Comparison of ENCODE assay signal across 31 mouse cellular contexts in genomic region chr11:33151128-33151779, GRCm38 (mm10). TPM values are rescaled to one million over a fixed set of nuclear protein-coding genes. Genes with fewer than 3 reads are reported as not detected.
DNase-seq lines count a peak whose midpoint lies in the region; ATAC-seq and TF ChIP-seq lines count a peak whose summit lies in the region.
"Had no signal": no experiment of that assay in that cellular context is flagged by ENCODE, and none has a peak within 500 bp of the region (broad histone marks: within the 10 kb centered on the region; RNA-seq: fewer than 3 reads in every experiment).

No protein-coding gene starts in this region.

- peak; percentile 23 for DNase-seq in heart, adult 11 months
- DNase-seq in heart, postnatal 14 days: no peak
- DNase-seq in CH12.LX (ENCODE audit: extremely low read depth) (no peak), MEL (ENCODE audit: low read depth, low spot score) (peak; percentile 59)
- peak; percentile 28 for DNase-seq in limb, embryonic 10.5 days (ENCODE audit: low spot score)
- DNase-seq in embryo, embryonic 11 days: no peak
- DNase-seq in lung, adult 2 months: no peak
- no peak for DNase-seq in hindbrain, postnatal 0 days (ENCODE audit: low spot score)
- DNase-seq: adrenal gland, adult 2 months; adrenal gland, postnatal 14 days; cerebellum, adult 11-12 months; cerebellum, adult 8-10 months; cerebellum, postnatal 10 days; cerebellum, postnatal 36 days; gastrocnemius, postnatal 10 days; gastrocnemius, postnatal 36 days; heart, adult 18-20 months; heart, postnatal 10 days; heart, postnatal 4 days; kidney, adult 2 months had no signal

- TF ChIP-seq POLR2A in CH12.LX (IDR thresholded peaks at IDR 0.05; ENCODE audit: low read depth, low read length) (peak; percentile 11; the same call in 1 of the 2 replicates), MEL (IDR thresholded peaks at IDR 0.05; ENCODE audit: control insufficient read depth in 1 of 2, insufficient read depth in 1 of 2, low read depth in 1 of 2, low read length in 2 of 2, poor library complexity in 1 of 2) (peak in 1 of 2 experiments; percentile 81; a peak in 2 of 4 replicates)
- no peak for TF ChIP-seq POLR2A in lung, adult 2 months (IDR thresholded peaks at IDR 0.05; ENCODE audit: borderline replicate concordance, extremely low read depth, low read depth, low read length)

- H3K4me1 ChIP-seq in CH12.LX (ENCODE audit: control insufficient read depth in 1 of 2, insufficient read depth in 2 of 2) (peaks cover 8 to 36% of the 10 kb centered on the region in 2 experiments; a peak in 3 of 4 replicates), MEL (ENCODE audit: control insufficient read depth in 1 of 2, insufficient read depth in 2 of 2, low read length in 2 of 2) (peaks cover 2 to 7% of the 10 kb centered on the region in 2 experiments; a peak in 2 of 4 replicates)
- peaks cover 20% of the 10 kb centered on the region for H3K4me1 ChIP-seq in limb, embryonic 10.5 days
- H3K4me1 ChIP-seq in lung, adult 2 months (ENCODE audit: control insufficient read depth, insufficient read depth, low read length): peaks cover 4% of the 10 kb centered on the region
- H3K4me1 ChIP-seq in hindbrain, postnatal 0 days (ENCODE audit: insufficient read depth, low read length): no peaks in the 10 kb centered on the region

- TF ChIP-seq RAD21 in CH12.LX (IDR thresholded peaks at IDR 0.05; ENCODE audit: low read depth, low read length) (no peak), MEL (IDR thresholded peaks at IDR 0.05; ENCODE audit: low read depth, low read length) (no peak)

- H3K27ac ChIP-seq in CH12.LX (ENCODE audit: insufficient read depth, low read depth) (0 out of 2 replicates have a peak overlapping the region, but pooled peaks have one; percentile 13), MEL (ENCODE audit: control insufficient read depth, low read depth, low read length) (no peak overlapping the region)
- no peak overlapping the region for H3K27ac ChIP-seq in limb, embryonic 10.5 days
- H3K27ac ChIP-seq in hindbrain, postnatal 0 days: no peak overlapping the region
- H3K27ac ChIP-seq: embryonic facial prominence, embryonic 12.5 days; embryonic facial prominence, embryonic 15.5 days; forebrain, embryonic 15.5 days; heart, embryonic 15.5 days; hindbrain, embryonic 14.5 days had no signal

- no peak overlapping the region for H3K9ac ChIP-seq in CH12.LX (ENCODE audit: insufficient read depth, low read depth)
- H3K9ac ChIP-seq in MEL (ENCODE audit: control insufficient read depth, low read depth, low read length, poor library complexity, severe bottlenecking): no peak overlapping the region
- no peak overlapping the region for H3K9ac ChIP-seq in hindbrain, postnatal 0 days (replicated peaks; ENCODE audit: low read length)
- H3K9ac ChIP-seq: embryonic facial prominence, embryonic 12.5 days; embryonic facial prominence, embryonic 15.5 days; forebrain, embryonic 15.5 days; heart, embryonic 12.5 days; heart, embryonic 15.5 days; hindbrain, embryonic 14.5 days had no signal

- intact Hi-C loops in heart, postnatal 14 days (cut with DNase I): no loop called here

- no peak for ATAC-seq in hindbrain, postnatal 0 days
- ATAC-seq: CD4-positive, CD25-positive, alpha-beta regulatory T cell, adult 4 months; forebrain, embryonic 15.5 days; intestine, postnatal 0 days had no signal

- dilution Hi-C loops in CH12.LX (cut with MboI; ENCODE audit: extremely low pct_ligation_motif_present, extremely low pct_unique_long_range_greater_than_20kb, low sequenced_read_pairs): no loop called here

- WGBS in limb, embryonic 10.5 days: 74% methylated on average over 3 of the region's 3 CpGs
- 77% methylated on average over 3 of the region's 3 CpGs for WGBS in lung, adult 2 months
- WGBS in hindbrain, postnatal 0 days: 79% methylated on average over 3 of the region's 3 CpGs

- H3K9me3 ChIP-seq in CH12.LX (replicated peaks; ENCODE audit: low read length) (peaks cover 7% of the 10 kb centered on the region), MEL (replicated peaks; ENCODE audit: insufficient read depth, low read length) (no peaks in the 10 kb centered on the region)
- no peaks in the 10 kb centered on the region for H3K9me3 ChIP-seq in limb, embryonic 10.5 days (replicated peaks)
- no peaks in the 10 kb centered on the region for H3K9me3 ChIP-seq in hindbrain, postnatal 0 days (ENCODE audit: low read length)
- H3K9me3 ChIP-seq: embryonic facial prominence, embryonic 12.5 days; embryonic facial prominence, embryonic 15.5 days; forebrain, embryonic 15.5 days; heart, embryonic 12.5 days; heart, embryonic 15.5 days had no signal

- H3K4me3 ChIP-seq in CH12.LX (replicated peaks in 1 of 3; ENCODE audit: low read depth in 2 of 3, low read length in 2 of 3, poor library complexity in 1 of 3): no peak overlapping the region
- no peak overlapping the region for H3K4me3 ChIP-seq in MEL (ENCODE audit: control insufficient read depth in 1 of 2, insufficient read depth in 1 of 2, low read depth in 2 of 2, low read length in 2 of 2)
- no peak overlapping the region for H3K4me3 ChIP-seq in limb, embryonic 10.5 days
- H3K4me3 ChIP-seq in lung, adult 2 months (replicated peaks; ENCODE audit: extremely low read depth, low read depth, low read length): no peak overlapping the region
- H3K4me3 ChIP-seq in hindbrain, postnatal 0 days (ENCODE audit: low read length): no peak overlapping the region
- H3K4me3 ChIP-seq: embryonic facial prominence, embryonic 12.5 days; embryonic facial prominence, embryonic 15.5 days; forebrain, embryonic 15.5 days; heart, embryonic 12.5 days; heart, embryonic 15.5 days had no signal

- peaks cover 43 to 77% of the 10 kb centered on the region in 2 experiments for H3K36me3 ChIP-seq in CH12.LX (replicated peaks in 1 of 2; ENCODE audit: control insufficient read depth in 1 of 2, insufficient read depth in 1 of 2, low read length in 1 of 2)
- peaks cover 37 to 41% of the 10 kb centered on the region in 2 experiments for H3K36me3 ChIP-seq in MEL (ENCODE audit: control insufficient read depth in 1 of 2, insufficient read depth in 2 of 2, low read length in 2 of 2)
- H3K36me3 ChIP-seq in limb, embryonic 10.5 days: peaks cover 70% of the 10 kb centered on the region
- peaks cover 42% of the 10 kb centered on the region for H3K36me3 ChIP-seq in hindbrain, postnatal 0 days (ENCODE audit: insufficient read depth, low read length)

- TF ChIP-seq CTCF in CH12.LX (conservative IDR thresholded peaks at IDR 0.05 in 1 of 2, IDR thresholded peaks at IDR 0.05 in 1 of 2; ENCODE audit: low read depth in 2 of 2, low read length in 2 of 2) (no peak), MEL (IDR thresholded peaks at IDR 0.05 in 2 of 3, conservative IDR thresholded peaks at IDR 0.05 in 1 of 3; ENCODE audit: control insufficient read depth in 1 of 3, insufficient read depth in 1 of 3, low read depth in 2 of 3, low read length in 3 of 3, poor library complexity in 1 of 3, severe bottlenecking in 1 of 3) (no peak)
- no peak for TF ChIP-seq CTCF in lung, adult 2 months (IDR thresholded peaks at IDR 0.05; ENCODE audit: insufficient read depth, low read length)
- no peak for TF ChIP-seq CTCF in hindbrain, postnatal 0 days (IDR thresholded peaks at IDR 0.05; ENCODE audit: low read depth)

- in situ Hi-C loops in CH12.LX (cut with MboI; ENCODE audit: low pct_ligation_motif_present, low pct_unique_long_range_greater_than_20kb, low sequenced_read_pairs): no loop called here

- TF ChIP-seq EP300 in CH12.LX (IDR thresholded peaks at IDR 0.05; ENCODE audit: low read length): no peak
- no peak for TF ChIP-seq EP300 in MEL (IDR thresholded peaks at IDR 0.05; ENCODE audit: low read depth in 1 of 2, low read length in 2 of 2)

- H3K79me2 ChIP-seq in CH12.LX (replicated peaks; ENCODE audit: control insufficient read depth, extremely low read depth, insufficient read depth, poor library complexity, severe bottlenecking) (peaks cover 15% of the 10 kb centered on the region), MEL (ENCODE audit: control insufficient read depth, insufficient read depth, low read length, poor library complexity) (peaks cover 3% of the 10 kb centered on the region; the same call in 1 of the 2 replicates)

- no peak overlapping the region for H3K4me2 ChIP-seq in CH12.LX (ENCODE audit: insufficient read depth, low read depth, poor library complexity, severe bottlenecking)
- no peak overlapping the region for H3K4me2 ChIP-seq in hindbrain, postnatal 0 days (ENCODE audit: low read depth, low read length)
- H3K4me2 ChIP-seq: embryonic facial prominence, embryonic 12.5 days; embryonic facial prominence, embryonic 15.5 days; forebrain, embryonic 15.5 days; heart, embryonic 12.5 days; heart, embryonic 15.5 days; hindbrain, embryonic 14.5 days had no signal

- H3K27me3 ChIP-seq in CH12.LX (replicated peaks) (no peaks in the 10 kb centered on the region), MEL (ENCODE audit: control insufficient read depth in 1 of 2, insufficient read depth in 2 of 2, low read length in 2 of 2) (no peaks in the 10 kb centered on the region)
- H3K27me3 ChIP-seq in limb, embryonic 10.5 days (ENCODE audit: low read depth, poor library complexity, severe bottlenecking): peaks cover 17% of the 10 kb centered on the region
- no peaks in the 10 kb centered on the region for H3K27me3 ChIP-seq in hindbrain, postnatal 0 days (ENCODE audit: insufficient read depth, low read length)
- H3K27me3 ChIP-seq: embryonic facial prominence, embryonic 15.5 days; forebrain, embryonic 15.5 days had no signal

RNA-seq across cellular contexts. Expression of gene Fgf18, which starts 4.1 kb away (rescaled TPM):
- 1 to 10 TPM; 4.1 to 4.9 TPM for total RNA-seq in heart, postnatal 14 days (2021)
- total RNA-seq in CH12.LX (2012; rRNA removed) (not detected in 2 replicates), CH12.LX (2014; rRNA removed) (not detected in 2 replicates), MEL (2012; rRNA removed) (0.15 and 0.16 TPM in 2 replicates)
- polyA plus RNA-seq in CH12.LX (2012; ENCODE audit: insufficient read length, low read depth) (0.41 TPM in 1 of 2 replicates, not detected in the other), MEL (2012; ENCODE audit: insufficient read depth in 1 of 2, insufficient read length in 2 of 2, low read depth in 1 of 2, low replicate concordance in 2 of 2, missing spikeins in 1 of 2) (under 1 TPM in 1 of 2 experiments, not detected in 1; 0.40 TPM)
- polyA plus RNA-seq in limb, embryonic 10.5 days (2016; fragmentation: Nextera tagmentation; extraction: Ambion mirVana): 1.7 and 5.7 TPM in 2 replicates
- 6.6 and 7.1 TPM in 2 replicates for polyA plus RNA-seq in lung, adult 2 months (2012; rRNA removed)
- 6.3 and 10.1 TPM in 2 replicates for total RNA-seq in hindbrain, postnatal 0 days (2014; rRNA removed)
- polyA plus RNA-seq in hindbrain, postnatal 0 days (2015; fragmentation: Nextera tagmentation; extraction: Ambion mirVana): 10.0 and 10.3 TPM in 2 replicates
- polyA plus RNA-seq: CD4-positive, CD25-positive, alpha-beta regulatory T cell, adult 4 months had no signal

RNA-seq across cellular contexts. Expression of gene Npm1, which starts 11.8 kb away (rescaled TPM):
- total RNA-seq in heart, postnatal 14 days (2021): 100 to 1,000 TPM; 136 to 152 TPM
- total RNA-seq in CH12.LX (2012; rRNA removed) (3,603 and 3,941 TPM in 2 replicates), CH12.LX (2014; rRNA removed) (8,076 and 8,441 TPM in 2 replicates), MEL (2012; rRNA removed) (4,033 and 4,319 TPM in 2 replicates)
- polyA plus RNA-seq in CH12.LX (2012; ENCODE audit: insufficient read length, low read depth) (6,953 and 7,125 TPM in 2 replicates), MEL (2012; ENCODE audit: insufficient read depth in 1 of 2, insufficient read length in 2 of 2, low read depth in 1 of 2, low replicate concordance in 2 of 2, missing spikeins in 1 of 2) (1,000 to 10,000 TPM in 1 of 2 experiments, 100 to 1,000 TPM in 1; 839 to 3,244 TPM)
- polyA plus RNA-seq in limb, embryonic 10.5 days (2016; fragmentation: Nextera tagmentation; extraction: Ambion mirVana): 1,479 and 1,796 TPM in 2 replicates
- polyA plus RNA-seq in lung, adult 2 months (2012; rRNA removed): 43.1 and 74.9 TPM in 2 replicates
- total RNA-seq in hindbrain, postnatal 0 days (2014; rRNA removed): 143 and 182 TPM in 2 replicates
- 395 and 396 TPM in 2 replicates for polyA plus RNA-seq in hindbrain, postnatal 0 days (2015; fragmentation: Nextera tagmentation; extraction: Ambion mirVana)

RNA-seq across cellular contexts. Expression of gene Tlx3, which starts 52.1 kb away (rescaled TPM):
- total RNA-seq in heart, postnatal 14 days (2021): not detected
- total RNA-seq in CH12.LX (2012; rRNA removed) (not detected in 2 replicates), CH12.LX (2014; rRNA removed) (not detected in 2 replicates), MEL (2012; rRNA removed) (not detected in 2 replicates)
- polyA plus RNA-seq in CH12.LX (2012; ENCODE audit: insufficient read length, low read depth) (not detected in 2 replicates), MEL (2012; ENCODE audit: insufficient read depth in 1 of 2, insufficient read length in 2 of 2, low read depth in 1 of 2, low replicate concordance in 2 of 2, missing spikeins in 1 of 2) (not detected)
- polyA plus RNA-seq in limb, embryonic 10.5 days (2016; fragmentation: Nextera tagmentation; extraction: Ambion mirVana): not detected in 2 replicates
- polyA plus RNA-seq in lung, adult 2 months (2012; rRNA removed): not detected in 2 replicates
- total RNA-seq in hindbrain, postnatal 0 days (2014; rRNA removed): 39.4 and 39.6 TPM in 2 replicates
- polyA plus RNA-seq in hindbrain, postnatal 0 days (2015; fragmentation: Nextera tagmentation; extraction: Ambion mirVana): 11.3 and 14.5 TPM in 2 replicates
- total RNA-seq: adrenal gland, postnatal 14 days; gastrocnemius, adult 18-20 months; gastrocnemius, postnatal 10 days; gastrocnemius, postnatal 36 days; heart, adult 18-20 months; heart, postnatal 10 days; heart, postnatal 4 days had no signal
- polyA plus RNA-seq: C2C12; CD4-positive, CD25-positive, alpha-beta regulatory T cell, adult 4 months; forebrain, embryonic 11.5 days; heart, embryonic 12.5 days; intestine, postnatal 0 days; kidney, adult 2 months had no signal

Comparison
In these comparisons a context has a peak if more than half of its experiments do, and no peak if none do; other contexts are left out.
1. DNase-seq: peak in heart, adult 11 months (single experiment), MEL (single experiment) and limb, embryonic 10.5 days (single experiment); none in heart, postnatal 14 days (0 of 2), CH12.LX (single experiment), embryo, embryonic 11 days (single experiment), lung, adult 2 months (single experiment) and hindbrain, postnatal 0 days (single experiment).
2. RNA of gene Tlx3, which starts 52.1 kb away (polyA plus RNA-seq): 11.3 to 14.5 TPM in hindbrain, postnatal 0 days; not detected in limb, embryonic 10.5 days, not detected in CH12.LX, not detected in MEL and not detected in lung, adult 2 months; every median in the first group is over 10 times any median in the second.